Mouse (Mus musculus) cortical plate, adult 2 months (tissue): ENCODE results near the gene Itch.

Source experiments
- CTCF ChIP-seq: fragments of 200-500 bp; IDR thresholded peaks from 2 replicates; pipeline ENCODE4 v1.5.1; 2011; ENCODE audit warnings: mild to moderate bottlenecking, control low read depth, low read length; ENCODE audit not compliant: insufficient read depth; ENCODE audit errors: extremely low read depth
- POLR2A ChIP-seq: fragments of 200-500 bp; IDR thresholded peaks from 2 replicates; pipeline ENCODE4 v1.6.1; 2011; ENCODE audit warnings: mild to moderate bottlenecking, low read length, control low read depth; ENCODE audit not compliant: insufficient read depth; ENCODE audit errors: extremely low read depth

DNA sequence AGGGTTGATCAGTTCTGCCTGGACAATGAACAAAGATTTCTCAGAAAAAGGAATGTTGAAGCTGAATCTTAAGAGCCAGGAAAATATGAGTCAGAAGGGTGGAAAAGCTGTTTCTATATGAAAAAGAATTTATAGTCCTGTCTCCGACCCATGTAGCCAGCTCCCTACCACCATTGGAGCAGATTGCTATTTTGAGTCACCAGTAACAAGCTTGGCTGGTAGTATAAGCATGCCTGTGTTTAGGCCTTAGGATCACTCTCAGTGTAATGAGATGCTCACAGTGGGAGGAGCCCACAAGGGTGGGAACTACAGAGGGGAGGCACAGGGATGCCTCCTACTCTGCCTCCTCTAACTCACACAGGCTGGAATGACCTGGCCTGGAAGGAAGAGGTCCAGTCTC lies 114.9 kb downstream of the Itch start:
- no peak for TF ChIP-seq CTCF
- TF ChIP-seq POLR2A, result no peak
